Mouse (Mus musculus) neural tube, embryonic 13.5 days (tissue): ENCODE results near the gene Rbck1. TPM values are rescaled to one million over a fixed set of nuclear protein-coding genes. Genes with fewer than 3 reads are reported as not detected.

Source experiments
- ATAC-seq: fragments of 200-750 bp; cut with Nextera tagmentation; 2 replicates; pipeline ENCODE4 v1.8.0; 2017; ENCODE audit warnings: low read depth, mild to moderate bottlenecking, moderate TSS enrichment, moderate library complexity
- H3K27ac ChIP-seq: fragments of 300-500 bp; sonication (generic); replicated peaks from 2 replicates; pipeline ENCODE4 v1.5.1; 2015; ENCODE audit warnings: moderate library complexity, mild to moderate bottlenecking, inconsistent platforms
- H3K27me3 ChIP-seq: fragments of 300-500 bp; sonication (generic); 2 replicates; pipeline ENCODE4 v1.6.1; 2015; ENCODE audit warnings: mild to moderate bottlenecking, inconsistent platforms
- H3K36me3 ChIP-seq: fragments of 300-500 bp; sonication (generic); 2 replicates; pipeline ENCODE4 v1.6.1; 2015; ENCODE audit warnings: mild to moderate bottlenecking, inconsistent platforms
- H3K4me1 ChIP-seq: fragments of 300-500 bp; sonication (generic); replicated peaks from 2 replicates; pipeline ENCODE4 v1.6.1; 2015; ENCODE audit warnings: inconsistent platforms
- H3K4me2 ChIP-seq: fragments of 300-500 bp; sonication (generic); 2 replicates; pipeline ENCODE4 v1.6.1; 2015; ENCODE audit warnings: inconsistent platforms, mild to moderate bottlenecking, moderate library complexity
- H3K4me3 ChIP-seq: fragments of 300-500 bp; sonication (generic); 2 replicates; pipeline ENCODE4 v1.5.1; 2015; ENCODE audit warnings: mild to moderate bottlenecking, inconsistent platforms
- H3K9ac ChIP-seq: fragments of 300-500 bp; sonication (generic); 2 replicates; pipeline ENCODE4 v1.6.1; 2015; ENCODE audit warnings: moderate library complexity, mild to moderate bottlenecking, inconsistent platforms
- H3K9me3 ChIP-seq: fragments of 300-500 bp; sonication (generic); 2 replicates; pipeline ENCODE4 v1.6.1; 2016; ENCODE audit warnings: inconsistent platforms
- WGBS: fragments of 180-500 bp; shearing (Covaris S2); methylation state at CpG from one replicate; pipeline ENCODE4 v1.1.7; 2015; 5-methylcytosine and 5-hydroxymethylcytosine counted together
- polyA plus RNA-seq: library from polyadenylated mRNA; unstranded; fragments of >200 nt; fragmentation: Nextera tagmentation; extraction: Ambion mirVana; gene quantifications from 2 replicates; pipeline ENCODE4 v1.2.1, GENCODE M21; 2015

Rbck1 gene
- polyA plus RNA-seq, 1 experiment from 2014 or later, result 92.9 TPM

DNA sequence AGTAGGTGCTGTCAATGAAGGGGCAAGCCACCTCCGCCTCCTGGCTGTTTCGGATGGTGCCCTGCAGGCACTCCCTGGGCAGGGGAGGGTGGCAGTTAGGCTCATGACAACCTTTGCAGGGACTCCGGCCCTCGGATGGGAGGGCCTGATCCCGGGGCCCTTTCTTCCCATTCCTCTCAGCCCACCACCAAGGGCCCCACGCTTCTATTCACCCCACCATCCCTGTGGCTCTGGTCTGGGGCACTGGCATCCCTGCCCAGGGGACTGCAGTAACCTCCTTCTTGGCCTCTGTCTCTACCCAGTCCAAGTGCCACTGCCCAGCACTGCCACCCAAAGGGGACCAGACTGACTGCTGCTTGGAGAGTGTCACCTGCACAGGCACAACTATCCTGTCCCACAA, 10.3 kb downstream of the Rbck1 start:
- Histone ChIP-seq H3K9ac (no peak overlapping the region), H3K27ac (no peak overlapping the region), H3K4me2 (no peak overlapping the region), H3K9me3 (no peaks in the 10 kb centered on the region), H3K27me3 (no peaks in the 10 kb centered on the region), H3K4me1 (no peaks in the 10 kb centered on the region), H3K4me3 (no peak overlapping the region), H3K36me3 (peaks cover 99% of the 10 kb centered on the region)
- WGBS, result 93% methylated on average over 6 of the region's 6 CpGs
- ATAC-seq, result no peak

GRCm38 (mm10) chr2:152321558-152321957, 10.9 kb downstream of the Rbck1 start:
- Histone ChIP-seq H3K4me3 (no peak overlapping the region), H3K9ac (no peak overlapping the region), H3K9me3 (no peaks in the 10 kb centered on the region), H3K27me3 (no peaks in the 10 kb centered on the region), H3K36me3 (peaks cover 99% of the 10 kb centered on the region), H3K27ac (no peak overlapping the region), H3K4me1 (no peaks in the 10 kb centered on the region), H3K4me2 (no peak overlapping the region)
- no peak for ATAC-seq
- 87% methylated on average over 5 of the region's 5 CpGs for WGBS

GRCm38 (mm10) chr2:152317054-152317453, 15.4 kb downstream of the Rbck1 start:
- ATAC-seq, result no peak
- no peak overlapping the region for H3K27ac ChIP-seq
- H3K4me2 ChIP-seq, result no peak overlapping the region
- H3K9me3 ChIP-seq, result no peaks in the 10 kb centered on the region
- no peaks in the 10 kb centered on the region for H3K27me3 ChIP-seq
- WGBS, result 91% methylated on average over 6 of the region's 6 CpGs
- H3K4me3 ChIP-seq, result no peak overlapping the region
- H3K36me3 ChIP-seq, result peaks cover 98% of the 10 kb centered on the region
- H3K4me1 ChIP-seq, result no peaks in the 10 kb centered on the region
- no peak overlapping the region for H3K9ac ChIP-seq

DNA sequence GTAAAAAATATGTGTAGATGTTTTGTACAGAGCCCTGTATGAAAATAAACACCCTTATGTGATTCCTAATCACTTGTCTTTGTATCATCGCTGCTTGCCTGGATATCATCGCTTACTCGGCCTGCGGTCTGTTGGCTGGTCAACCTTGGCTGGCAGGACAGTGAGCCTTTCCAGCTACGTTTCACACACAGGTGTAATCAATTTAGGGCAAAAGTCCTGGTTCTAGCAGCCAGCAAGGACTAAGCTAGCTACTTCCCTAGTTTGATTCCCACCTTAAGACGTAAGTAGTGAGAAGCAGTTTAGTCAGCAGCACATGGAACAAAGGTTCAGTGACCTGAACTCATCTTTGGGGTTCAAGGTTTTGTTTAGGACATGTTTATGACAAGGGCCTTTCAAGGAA, 18.5 kb downstream of the Rbck1 start:
- H3K27ac ChIP-seq, result no peak overlapping the region
- 93% methylated on average over 6 of the region's 6 CpGs for WGBS
- peaks cover 99% of the 10 kb centered on the region for H3K36me3 ChIP-seq
- no peak overlapping the region for H3K4me3 ChIP-seq
- H3K9ac ChIP-seq, result no peak overlapping the region
- no peaks in the 10 kb centered on the region for H3K4me1 ChIP-seq
- H3K27me3 ChIP-seq, result no peaks in the 10 kb centered on the region
- ATAC-seq, result no peak
- no peak overlapping the region for H3K4me2 ChIP-seq
- H3K9me3 ChIP-seq, result no peaks in the 10 kb centered on the region

DNA sequence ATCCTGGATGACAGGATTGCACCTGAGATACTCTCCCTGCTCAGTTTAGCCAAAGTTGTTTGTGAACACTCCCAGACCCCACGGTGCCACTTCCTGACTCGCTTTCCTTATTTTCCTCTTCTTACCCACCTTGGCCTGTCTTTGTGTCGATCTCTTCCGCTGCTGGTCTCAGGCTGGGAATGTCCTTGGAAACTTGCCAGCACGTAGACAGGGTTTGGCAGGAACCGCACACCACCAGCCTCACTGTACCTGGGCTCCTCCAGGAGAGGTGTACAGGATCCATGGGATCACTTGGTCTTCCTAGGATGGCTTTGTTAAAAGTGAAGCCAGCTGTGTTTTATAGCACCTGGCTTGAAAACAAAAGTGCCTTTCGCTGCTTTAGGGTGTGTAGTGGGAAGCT, 19.5 kb downstream of the Rbck1 start:
- no peak overlapping the region for H3K27ac ChIP-seq
- peaks cover 99% of the 10 kb centered on the region for H3K36me3 ChIP-seq
- no peaks in the 10 kb centered on the region for H3K27me3 ChIP-seq
- no peak overlapping the region for H3K9ac ChIP-seq
- no peak overlapping the region for H3K4me3 ChIP-seq
- H3K9me3 ChIP-seq, result no peaks in the 10 kb centered on the region
- 78% methylated on average over 7 of the region's 7 CpGs for WGBS
- no peak overlapping the region for H3K4me2 ChIP-seq
- no peak for ATAC-seq
- H3K4me1 ChIP-seq, result no peaks in the 10 kb centered on the region

DNA sequence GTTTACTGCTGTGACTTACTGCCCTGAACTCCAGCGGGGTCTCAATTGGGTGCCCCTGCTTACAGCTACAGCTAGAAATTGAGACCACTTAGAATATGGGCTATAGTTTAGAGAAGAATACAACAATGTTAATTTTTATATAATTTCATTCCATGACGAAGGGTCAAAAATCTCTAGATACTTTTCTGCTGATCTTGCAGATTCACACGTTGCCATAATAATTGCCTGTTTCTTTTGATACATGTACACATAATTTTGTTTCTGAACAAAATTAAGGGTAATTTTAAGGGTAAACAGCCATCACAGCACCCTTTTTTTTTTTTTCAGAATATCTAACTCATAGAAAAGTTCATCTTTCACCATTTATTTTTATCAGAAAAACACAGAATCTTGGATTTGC, 25.3 kb downstream of the Rbck1 start:
- Histone ChIP-seq H3K9ac (no peak overlapping the region), H3K27me3 (no peaks in the 10 kb centered on the region), H3K4me1 (no peaks in the 10 kb centered on the region), H3K9me3 (no peaks in the 10 kb centered on the region), H3K4me2 (no peak overlapping the region), H3K36me3 (peaks cover 95% of the 10 kb centered on the region), H3K4me3 (no peak overlapping the region), H3K27ac (no peak overlapping the region)
- ATAC-seq, result no peak
- WGBS, result 93% methylated on average over 3 of the region's 3 CpGs

DNA sequence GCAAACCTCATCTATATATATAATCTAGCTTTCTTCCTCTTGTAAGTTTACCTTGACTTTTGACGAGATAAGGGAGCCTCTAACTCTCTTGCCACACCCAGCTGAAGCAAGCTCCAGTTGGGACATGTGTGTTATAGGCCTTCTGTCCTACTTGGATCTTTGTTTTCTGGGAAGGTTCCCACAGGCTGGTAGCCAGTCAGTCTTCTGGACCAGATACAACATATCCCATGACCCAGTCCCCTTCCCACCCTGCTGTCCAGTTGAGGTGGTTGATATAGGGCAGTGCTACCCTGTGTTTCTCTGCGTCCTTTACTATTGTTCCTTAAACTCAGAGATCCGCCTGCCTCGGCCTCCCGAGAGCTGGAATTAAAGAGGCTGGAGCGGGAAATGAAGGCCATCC, 27.0 kb downstream of the Rbck1 start:
- Histone ChIP-seq H3K36me3 (peaks cover 83% of the 10 kb centered on the region), H3K27me3 (no peaks in the 10 kb centered on the region), H3K4me2 (no peak overlapping the region), H3K4me1 (no peaks in the 10 kb centered on the region), H3K27ac (no peak overlapping the region), H3K9ac (no peak overlapping the region), H3K9me3 (no peaks in the 10 kb centered on the region), H3K4me3 (no peak overlapping the region)
- ATAC-seq, result no peak
- WGBS, result 96% methylated on average over 6 of the region's 6 CpGs

GRCm38 (mm10) chr2:152303781-152304180, 28.7 kb downstream of the Rbck1 start:
- ATAC-seq, result no peak
- Histone ChIP-seq H3K27ac (no peak overlapping the region), H3K27me3 (no peaks in the 10 kb centered on the region), H3K4me2 (no peak overlapping the region), H3K4me1 (no peaks in the 10 kb centered on the region), H3K36me3 (peaks cover 66% of the 10 kb centered on the region), H3K9ac (no peak overlapping the region), H3K4me3 (no peak overlapping the region), H3K9me3 (no peaks in the 10 kb centered on the region)
- 57% methylated on average over 5 of the region's 5 CpGs for WGBS

DNA sequence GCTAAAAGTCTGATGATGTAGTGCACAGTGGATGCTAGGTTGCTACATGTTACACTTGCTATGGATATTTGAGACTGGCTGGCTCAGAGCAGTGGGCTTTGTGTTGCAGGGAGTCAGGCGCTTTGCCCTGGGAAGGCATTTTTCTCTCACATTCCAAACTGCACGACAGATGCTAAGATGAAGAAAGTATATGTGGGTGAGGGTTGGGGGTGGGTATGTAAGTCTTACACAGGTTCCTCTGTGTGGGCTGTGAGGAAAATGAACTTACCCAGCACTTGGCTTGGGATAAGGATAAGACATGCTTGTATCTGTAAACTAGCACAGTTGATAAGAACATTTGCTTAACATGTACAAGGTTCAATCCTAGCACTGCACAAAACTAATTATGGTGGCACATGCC, 29.6 kb downstream of the Rbck1 start:
- Histone ChIP-seq H3K4me1 (peaks cover 2% of the 10 kb centered on the region; the same call in 1 of the 2 replicates), H3K27me3 (no peaks in the 10 kb centered on the region), H3K9me3 (no peaks in the 10 kb centered on the region), H3K27ac (no peak overlapping the region), H3K36me3 (peaks cover 57% of the 10 kb centered on the region), H3K4me3 (no peak overlapping the region), H3K4me2 (no peak overlapping the region), H3K9ac (no peak overlapping the region)
- WGBS, result 86% methylated on average over 2 of the region's 2 CpGs
- no peak for ATAC-seq

GRCm38 (mm10) chr2:152294541-152294940, 37.9 kb downstream of the Rbck1 start:
- Histone ChIP-seq H3K9me3 (no peaks in the 10 kb centered on the region), H3K4me2 (peak overlapping the region; percentile 80), H3K27me3 (no peaks in the 10 kb centered on the region), H3K9ac (peak overlapping the region; percentile 96), H3K27ac (no peak overlapping the region), H3K4me3 (peak overlapping the region; percentile 90), H3K4me1 (peaks cover 36% of the 10 kb centered on the region), H3K36me3 (no peaks in the 10 kb centered on the region)
- no peak for ATAC-seq
- 29% methylated on average over 5 of the region's 5 CpGs for WGBS

- Histone ChIP-seq H3K36me3 (no peaks in the 10 kb centered on the region), H3K9ac (peak within 1 kb of the TSS; percentile 96), H3K27me3 (no peaks in the 10 kb centered on the region), H3K4me1 (peaks cover 36% of the 10 kb centered on the region), H3K27ac (peak within 1 kb of the TSS; percentile 86), H3K4me3 (peak within 1 kb of the TSS; percentile 90), H3K4me2 (peak within 1 kb of the TSS; percentile 80), H3K9me3 (no peaks in the 10 kb centered on the region)
- peak; percentile 98 for ATAC-seq
- WGBS, result under 1% methylated on average over 70 of the region's 70 CpGs
These were observed 38.6 kb downstream of the Rbck1 start, which contains the start of gene Tbc1d20 for GRCm38 (mm10) chr2:152293727-152294475. Gene Tbc1d20, plus strand, starts transcription at chr2:152293828.

DNA sequence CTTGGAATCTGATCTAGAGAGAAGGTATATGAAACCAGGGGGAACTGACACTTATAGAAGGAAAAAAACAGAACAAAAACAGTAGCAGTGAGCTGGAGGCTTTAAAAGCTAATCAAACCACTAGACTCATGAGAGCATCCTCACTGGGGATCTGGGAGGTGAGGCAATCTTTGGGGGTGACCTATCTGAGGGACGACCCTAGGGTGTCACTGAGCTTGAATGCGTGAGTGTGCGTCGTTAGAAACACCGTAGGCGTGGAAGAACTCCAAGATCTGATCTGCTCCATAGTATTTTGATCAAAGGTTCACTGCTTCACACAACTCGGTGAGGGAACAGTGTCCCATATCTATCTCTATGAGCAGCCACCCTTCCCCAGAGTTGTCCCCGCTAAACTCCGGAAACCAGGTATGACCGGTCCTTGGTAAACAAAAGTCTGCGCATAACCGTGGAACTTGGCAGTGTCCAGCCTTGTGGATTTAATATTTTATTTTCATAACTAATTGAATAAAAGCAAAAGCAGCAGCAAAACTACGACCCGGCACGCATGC, 39.2 kb downstream of the Rbck1 start:
- Histone ChIP-seq H3K4me2 (peak overlapping the region; percentile 80), H3K4me3 (peak overlapping the region; percentile 90), H3K36me3 (0 out of 2 replicates have a peak, but pooled peaks cover 3% of the 10 kb centered on the region), H3K27me3 (no peaks in the 10 kb centered on the region), H3K9ac (peak overlapping the region; percentile 96), H3K9me3 (no peaks in the 10 kb centered on the region), H3K4me1 (peaks cover 36% of the 10 kb centered on the region), H3K27ac (peak overlapping the region; percentile 40; the same call in 1 of the 2 replicates)
- ATAC-seq, result peak; percentile 68
- 2% methylated on average over 15 of the region's 15 CpGs for WGBS
